Mouse (Mus musculus) MEL (cell line): ENCODE measurements around the gene Reep6.

Experiments
- CTCF ChIP-seq, 3 experiments: IDR thresholded peaks in 2 of 3; conservative IDR thresholded peaks in 1 of 3; 2 replicates each; pipeline ENCODE4 v1.5.1; 2011 to 2012; ENCODE audit warnings: low read length in 3 of 3, low read depth in 2 of 3, mild to moderate bottlenecking in 2 of 3, improper control_type of control experiment in 1 of 3, inconsistent platforms in 1 of 3, mixed read lengths in 1 of 3, moderate library complexity in 1 of 3; ENCODE audit not compliant: control insufficient read depth in 1 of 3, insufficient read depth in 1 of 3, poor library complexity in 1 of 3, severe bottlenecking in 1 of 3
- GATA1 ChIP-seq: IDR thresholded peaks from 2 replicates; pipeline ENCODE4 v1.6.1; 2011; ENCODE audit warnings: low read depth, low read length, improper control_type of control experiment
- NRF1 ChIP-seq: IDR thresholded peaks from 2 replicates; pipeline ENCODE4 v1.6.1; 2014; ENCODE audit warnings: low read depth, mild to moderate bottlenecking, inconsistent platforms, low read length, improper control_type of control experiment, moderate library complexity; ENCODE audit not compliant: poor library complexity, insufficient read depth, severe bottlenecking
- POLR2AphosphoS5 ChIP-seq: IDR thresholded peaks from 2 replicates; pipeline ENCODE4 v1.6.1; 2012; ENCODE audit warnings: low read depth, borderline replicate concordance, mild to moderate bottlenecking, inconsistent platforms, low read length, moderate library complexity, mixed read lengths
- ZKSCAN1 ChIP-seq: IDR thresholded peaks from 2 replicates; pipeline ENCODE4 v1.6.1; 2012; ENCODE audit warnings: low read depth, mild to moderate bottlenecking, inconsistent platforms, low read length, improper control_type of control experiment, moderate library complexity

- TF ChIP-seq CTCF (IDR thresholded peaks at IDR 0.05 in 2 of 3, conservative IDR thresholded peaks at IDR 0.05 in 1 of 3; ENCODE audit: control insufficient read depth in 1 of 3, insufficient read depth in 1 of 3, low read depth in 2 of 3, low read length in 3 of 3, poor library complexity in 1 of 3, severe bottlenecking in 1 of 3) (no peak), POLR2AphosphoS5 (no peak), NRF1 (no peak), GATA1 (no peak), ZKSCAN1 (no peak)
Observed at GRCm38 (mm10) chr10:80288097-80288496, 41.7 kb upstream of the Reep6 start.
